Mouse (Mus musculus) right cerebral cortex, postnatal 14 days (tissue): Measurements from ENCODE around the gene Zfp592.

Source experiments
- DNase-seq: peaks from one replicate; pipeline ENCODE4 v3.0.0; 2022

Gene Zfp592

GRCm38 (mm10) chr7:80994663-80995005, 1.2 kb downstream of the Zfp592 start:
- DNase-seq: no peak

GRCm38 (mm10) chr7:80995266-80996146, 2.0 kb downstream of the Zfp592 start:
- DNase-seq: no peak

- DNase-seq: no peak
Measured at GRCm38 (mm10) chr7:80997776-80998175, 4.3 kb downstream of the Zfp592 start.

- no peak for DNase-seq
Measured at GRCm38 (mm10) chr7:80999536-80999935, 6.1 kb downstream of the Zfp592 start.

- no peak for DNase-seq
Measured at GRCm38 (mm10) chr7:81001844-81002243, 8.4 kb downstream of the Zfp592 start.

- no peak for DNase-seq
Measured at GRCm38 (mm10) chr7:81004556-81005079, 11.1 kb downstream of the Zfp592 start.

GRCm38 (mm10) chr7:81005969-81006368, 12.5 kb downstream of the Zfp592 start:
- DNase-seq: no peak

GRCm38 (mm10) chr7:81008285-81008684, 14.8 kb downstream of the Zfp592 start:
- DNase-seq: no peak

- DNase-seq: no peak
Measured at GRCm38 (mm10) chr7:81011576-81011975, 18.1 kb downstream of the Zfp592 start.

GRCm38 (mm10) chr7:81020307-81020706, 26.8 kb downstream of the Zfp592 start:
- no peak for DNase-seq

GRCm38 (mm10) chr7:81022731-81023130, 29.2 kb downstream of the Zfp592 start:
- DNase-seq: no peak

- DNase-seq: no peak
Measured at GRCm38 (mm10) chr7:81024118-81024517, 30.6 kb downstream of the Zfp592 start.

GRCm38 (mm10) chr7:81024651-81025050, 31.2 kb downstream of the Zfp592 start:
- DNase-seq: no peak

GRCm38 (mm10) chr7:81025751-81026150, 32.3 kb downstream of the Zfp592 start:
- DNase-seq: no peak

- DNase-seq: no peak
Measured at GRCm38 (mm10) chr7:81039711-81040110, 46.2 kb downstream of the Zfp592 start.

- DNase-seq: no peak
Measured at GRCm38 (mm10) chr7:81043023-81043620, 49.6 kb downstream of the Zfp592 start.

- no peak for DNase-seq
Measured at GRCm38 (mm10) chr7:81047847-81048246, 54.4 kb downstream of the Zfp592 start.

- DNase-seq: no peak
Measured at GRCm38 (mm10) chr7:81048513-81048912, 55.0 kb downstream of the Zfp592 start.

GRCm38 (mm10) chr7:81049966-81050365, 56.5 kb downstream of the Zfp592 start:
- DNase-seq: no peak

GRCm38 (mm10) chr7:81055709-81056370, 62.4 kb downstream of the Zfp592 start:
- no peak for DNase-seq

- no peak for DNase-seq
Measured at GRCm38 (mm10) chr7:81057471-81057870, 64.0 kb downstream of the Zfp592 start, which contains the start of gene Alpk3. Gene Alpk3, plus strand, starts transcription at chr7:81057600.

- DNase-seq: no peak
Measured at GRCm38 (mm10) chr7:81057901-81058711, 64.6 kb downstream of the Zfp592 start.

- DNase-seq: no peak
Measured at GRCm38 (mm10) chr7:81058712-81059154, 65.3 kb downstream of the Zfp592 start.
